Mouse (Mus musculus) liver, embryonic 14.5 days (tissue): ENCODE results near the gene Axdnd1.

Experiments
- CTCF ChIP-seq: IDR thresholded peaks from 2 replicates; pipeline ENCODE4 v1.5.1; 2016; ENCODE audit warnings: antibody characterized with exemption, low read depth, control low read depth
- EP300 ChIP-seq: IDR thresholded peaks from 2 replicates; pipeline ENCODE4 v1.6.1; 2016; ENCODE audit warnings: antibody characterized with exemption, low read depth

- TF ChIP-seq CTCF (no peak), EP300 (no peak)
These were observed 28.7 kb upstream of the Axdnd1 start for GRCm38 (mm10) chr1:156449691-156450090.
